Mouse (Mus musculus): ENCODE data around the gene Upk1b. TPM values are rescaled to one million over a fixed set of nuclear protein-coding genes. Genes with fewer than 3 reads are reported as not detected.
"Not testable (repeated sequence)": the region's sequence is repeated elsewhere in the genome, so short reads cannot be mapped to it uniquely, and the experiment has no call there.

Upk1b gene
- under 1 TPM; 0.52 to 0.67 TPM for total RNA-seq (2021)
- long read RNA-seq, experiment 1, partial matches to known transcripts: 0 of 2 reads
- long read RNA-seq, experiment 1, other reads (novel, unspliced or antisense): 0 of 2 reads
- long read RNA-seq, experiment 2, partial matches to known transcripts: 1 of 1 reads
- long read RNA-seq, experiment 2, other reads (novel, unspliced or antisense): 0 of 1 reads

DNA sequence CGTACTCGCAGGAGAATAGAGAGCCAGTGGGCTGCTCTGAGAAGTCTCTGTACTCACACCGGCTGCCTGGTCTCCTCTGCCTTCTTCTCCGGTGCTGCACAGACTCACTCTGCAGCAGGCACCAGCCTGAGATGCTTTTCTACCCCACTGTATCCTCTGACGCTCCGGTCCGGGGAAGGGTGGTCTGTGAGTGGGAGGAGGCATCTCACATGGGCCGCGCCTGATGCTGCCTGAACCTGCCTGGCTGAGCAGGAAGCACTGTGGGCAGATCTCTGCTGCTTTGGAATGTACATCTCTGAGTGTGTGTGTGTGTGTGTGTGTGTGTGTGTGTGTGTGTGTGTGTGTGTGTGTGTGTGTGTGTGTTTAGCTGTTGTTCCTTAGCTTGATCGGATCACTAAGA lies at the start of gene Upk1b:
TSS of gene Upk1b (minus strand) at position 238 of the 400 bp plus-strand sequence.
- no peak for DNase-seq (ENCODE audit: low spot score in 2 of 2)

DNA sequence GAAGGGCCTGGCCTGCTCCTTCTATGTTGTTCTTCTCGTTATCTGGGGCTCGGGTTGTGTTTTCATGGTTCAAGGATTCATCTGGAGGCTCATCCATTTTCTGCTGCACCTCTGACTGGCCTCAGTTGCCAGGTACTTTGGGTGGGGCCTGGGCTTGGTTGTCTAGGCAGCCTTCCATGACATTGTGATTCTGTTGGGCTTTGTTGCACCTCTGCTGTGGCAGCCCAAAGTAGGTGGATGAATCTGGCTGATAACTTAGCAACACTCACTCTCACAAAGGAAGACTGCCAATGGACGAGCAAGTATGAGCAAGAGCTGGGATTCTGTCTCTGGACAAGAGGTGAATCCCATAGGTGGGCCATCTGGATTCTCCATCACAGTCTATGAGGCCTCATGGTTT lies 28.5 kb upstream of the Upk1b start, which contains the start of gene 4930435E12Rik:
TSS of gene 4930435E12Rik (minus strand) at position 101 of the 400 bp plus-strand sequence.
- no peak for DNase-seq (ENCODE audit: low spot score in 2 of 2)

DNA sequence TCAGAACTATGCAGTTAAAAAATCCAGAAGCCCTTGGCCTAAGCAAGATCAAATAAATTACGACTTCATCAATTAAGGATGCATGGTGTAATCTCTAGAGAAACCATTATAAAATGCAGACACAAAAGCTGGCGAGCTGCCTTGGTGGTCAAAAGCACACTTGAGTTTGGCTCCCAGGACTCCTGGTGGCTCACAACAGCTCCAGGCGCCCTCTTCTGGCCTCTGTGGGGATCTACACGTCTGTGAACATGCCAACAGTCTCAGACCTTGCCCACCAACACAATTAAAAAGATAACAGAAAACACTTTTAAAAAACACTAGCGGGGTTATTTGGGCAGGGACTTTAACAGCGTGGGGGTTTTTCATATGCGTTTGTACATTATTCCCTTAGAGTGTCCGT lies 12.4 kb upstream of the Upk1b start:
- peak; percentile 69 to 78 for DNase-seq (ENCODE audit: low spot score in 2 of 2)

DNA sequence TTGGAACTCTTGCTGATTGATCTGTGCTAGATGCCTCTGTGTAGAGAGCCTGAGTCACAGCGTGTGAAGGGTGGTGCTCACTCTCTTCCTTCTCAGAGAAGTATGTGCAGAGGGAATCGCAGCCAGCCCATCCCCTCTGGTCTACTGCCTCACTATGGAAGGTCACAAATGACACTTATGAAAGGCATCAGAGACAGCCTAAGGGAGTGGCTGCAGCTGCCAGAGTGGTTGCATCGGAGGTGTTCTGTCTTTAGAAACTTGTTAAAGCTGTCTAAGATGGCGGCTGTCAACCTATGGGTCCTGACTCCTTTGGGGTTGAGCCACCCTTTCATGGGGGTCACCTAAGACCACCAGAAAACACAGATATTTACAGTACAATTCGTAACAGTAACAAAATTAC lies 10.1 kb upstream of the Upk1b start:
- DNase-seq (ENCODE audit: low spot score in 2 of 2): no peak

- not testable (repeated sequence) for DNase-seq (ENCODE audit: low spot score in 2 of 2)
Measured at GRCm38 (mm10) chr16:38807796-38808195, 7.7 kb upstream of the Upk1b start.

- no peak for DNase-seq (ENCODE audit: low spot score in 2 of 2)
Measured at GRCm38 (mm10) chr16:38798957-38799450, 1.1 kb downstream of the Upk1b start.

- no peak for DNase-seq (ENCODE audit: low spot score in 2 of 2)
Measured at GRCm38 (mm10) chr16:38793120-38793519, 7.0 kb downstream of the Upk1b start.

DNA sequence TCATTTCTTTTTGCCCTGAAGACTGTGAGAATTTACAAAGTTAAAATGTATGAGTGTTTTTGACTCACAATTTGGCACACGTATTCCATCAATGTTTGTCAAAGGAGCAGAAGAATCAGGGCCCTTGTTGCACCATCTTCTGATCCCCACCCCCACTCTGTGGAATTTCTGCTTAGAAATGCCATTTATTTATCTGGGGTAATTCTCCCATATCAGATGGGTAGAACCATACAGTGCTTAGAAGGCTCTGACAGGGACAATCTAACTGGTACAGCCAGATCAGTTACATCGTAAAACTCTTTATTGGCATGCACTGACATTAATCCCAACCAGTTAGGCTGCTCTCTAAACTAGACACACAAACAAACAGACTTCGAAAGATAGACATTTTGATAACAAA lies 10.2 kb downstream of the Upk1b start:
- no peak for DNase-seq (ENCODE audit: low spot score in 2 of 2)

DNA sequence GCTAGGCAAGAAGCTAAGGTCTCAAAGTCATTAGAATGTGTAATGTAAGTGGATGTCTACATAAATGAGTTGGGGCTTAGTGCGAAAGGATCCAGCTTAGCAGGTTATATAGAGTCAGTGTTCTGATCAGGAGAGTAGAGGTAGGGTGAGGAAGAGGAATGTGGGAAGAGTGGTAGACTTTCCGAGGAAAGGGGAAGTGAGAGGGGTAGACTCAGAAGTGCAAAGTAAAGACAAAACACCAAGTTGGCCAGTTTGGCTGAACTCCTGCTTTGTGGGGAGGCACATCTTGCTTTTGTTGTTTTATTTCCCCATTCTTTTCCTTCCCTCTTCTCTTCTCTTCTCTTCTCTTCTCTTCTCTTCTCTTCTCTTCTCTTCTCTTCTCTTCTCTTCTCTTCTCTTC lies 11.1 kb downstream of the Upk1b start:
- no peak for DNase-seq (ENCODE audit: low spot score in 2 of 2)

DNA sequence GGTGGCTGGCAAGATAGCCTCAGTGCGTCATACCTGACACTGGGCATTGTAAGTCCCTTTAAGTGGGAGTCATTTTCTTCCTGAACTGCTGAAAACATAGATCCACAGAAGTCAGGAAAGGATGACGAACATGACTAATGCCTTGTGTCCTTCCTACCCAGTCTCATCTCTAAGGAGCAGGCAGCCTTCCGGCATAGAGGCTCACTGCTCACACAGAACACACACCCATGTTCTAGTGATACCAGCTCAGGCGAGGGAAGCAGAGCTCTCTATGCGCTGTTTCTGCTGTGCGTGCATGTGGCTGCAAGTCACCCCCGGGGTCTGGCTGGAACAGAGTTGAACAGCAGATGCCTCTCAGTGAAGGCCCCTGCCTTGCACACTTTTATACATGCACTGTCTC lies 14.8 kb downstream of the Upk1b start:
- no peak for DNase-seq (ENCODE audit: low spot score in 2 of 2)

DNA sequence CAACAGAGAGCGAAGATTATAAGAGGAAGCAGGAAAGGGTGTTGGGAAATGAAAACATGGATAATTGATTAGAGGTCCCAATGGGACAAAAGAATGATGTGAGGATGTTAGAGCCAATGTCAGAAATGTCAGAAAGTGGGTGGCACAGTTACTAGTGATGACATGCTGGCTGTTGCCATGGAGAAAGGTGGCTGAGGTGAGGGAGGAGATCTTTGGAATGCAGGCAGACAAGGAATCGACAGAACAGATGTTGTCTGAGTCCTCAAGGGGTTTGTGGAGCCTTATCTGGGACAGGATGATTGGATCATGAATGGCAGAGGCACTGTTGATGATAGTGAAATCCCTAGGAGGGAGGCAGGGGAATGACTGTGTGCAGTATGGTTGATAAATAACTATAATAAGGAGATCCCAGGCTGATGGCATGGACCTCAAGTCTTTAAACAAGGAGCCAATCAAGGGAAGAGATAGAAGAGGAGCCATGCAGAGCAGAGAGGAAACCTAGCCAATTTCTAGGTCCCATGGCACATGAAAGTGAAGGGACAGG lies 17.5 kb downstream of the Upk1b start:
- no peak for DNase-seq (ENCODE audit: low spot score in 2 of 2)

- no peak for DNase-seq (ENCODE audit: low spot score in 2 of 2)
Measured at GRCm38 (mm10) chr16:38781946-38782345, 18.2 kb downstream of the Upk1b start.

DNA sequence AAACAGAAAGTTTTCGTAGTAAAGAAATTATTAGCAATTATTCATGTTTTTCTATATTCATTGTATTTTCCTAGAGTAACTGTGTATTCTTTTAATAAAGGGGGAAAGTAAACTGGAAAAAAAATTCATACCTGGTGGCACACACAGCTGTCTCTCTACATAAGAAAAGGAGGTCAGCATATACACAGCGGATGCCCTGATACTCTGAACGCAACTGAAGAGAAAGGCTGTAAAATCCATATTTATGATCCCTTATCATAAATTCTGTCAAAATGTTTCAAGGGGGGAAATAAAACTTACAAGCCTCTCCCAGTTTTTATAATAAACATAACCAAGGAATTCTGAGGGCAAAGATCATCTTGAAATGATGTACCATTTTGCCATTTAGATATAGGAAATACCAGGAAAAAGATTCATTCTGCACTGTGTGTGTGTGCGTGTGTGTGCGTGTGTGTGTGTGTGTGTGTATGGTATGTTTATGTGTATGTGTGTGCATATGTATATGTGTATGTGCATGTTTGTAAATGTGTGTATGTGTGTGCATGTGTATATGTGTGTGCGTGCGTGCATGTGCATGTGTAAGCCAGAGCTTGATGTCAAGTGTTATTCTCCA lies 19.1 kb downstream of the Upk1b start:
- no peak for DNase-seq (ENCODE audit: low spot score in 2 of 2)

- no peak for DNase-seq (ENCODE audit: low spot score in 2 of 2)
Measured at GRCm38 (mm10) chr16:38776342-38776741, 23.8 kb downstream of the Upk1b start.

- no peak for DNase-seq (ENCODE audit: low spot score in 2 of 2)
Measured at GRCm38 (mm10) chr16:38774964-38775746, 25.0 kb downstream of the Upk1b start.

- DNase-seq (ENCODE audit: low spot score in 2 of 2): no peak
Measured at GRCm38 (mm10) chr16:38772906-38773496, 27.1 kb downstream of the Upk1b start.

DNA sequence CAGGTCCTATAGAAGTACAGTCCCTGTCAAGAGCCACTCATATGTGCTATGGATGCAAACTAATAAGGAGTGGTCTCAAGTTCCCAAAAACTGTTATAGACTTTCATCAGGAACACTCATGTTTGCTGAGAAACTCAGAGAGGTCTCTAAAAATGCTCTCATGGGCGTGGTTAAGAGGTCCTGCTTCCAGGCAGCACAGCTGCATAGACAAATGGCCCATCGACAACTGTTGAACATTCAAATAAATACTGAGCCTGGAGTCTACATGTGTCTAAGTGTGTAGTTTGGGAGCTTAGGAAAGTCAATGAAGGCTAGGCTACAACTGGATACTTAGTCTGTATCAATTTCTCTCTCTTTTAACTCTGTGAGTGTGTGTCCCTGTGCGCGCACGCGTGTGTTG lies 29.0 kb downstream of the Upk1b start:
- DNase-seq (ENCODE audit: low spot score in 2 of 2): no peak

DNA sequence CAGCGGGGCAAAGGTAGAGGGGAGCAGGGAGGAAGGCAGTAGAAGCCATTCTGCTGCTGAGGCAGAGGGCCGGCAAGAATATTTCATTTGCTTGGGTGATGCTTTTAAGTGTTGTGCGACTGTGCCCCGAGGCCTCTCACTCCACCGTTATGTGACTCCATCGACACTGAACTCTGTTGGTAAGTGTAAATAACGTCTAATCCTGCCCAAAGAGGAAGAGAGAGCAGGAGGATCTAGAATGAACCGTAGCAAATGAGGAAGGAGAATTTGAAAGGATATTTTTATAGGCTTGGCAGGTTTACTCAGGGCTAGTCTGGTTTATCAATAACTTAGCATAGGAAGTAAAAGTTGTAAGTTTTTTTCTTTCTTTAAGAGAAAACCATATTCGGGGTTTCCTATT lies 30.6 kb downstream of the Upk1b start:
- DNase-seq (ENCODE audit: low spot score in 2 of 2): no peak

- DNase-seq (ENCODE audit: low spot score in 2 of 2): no peak
Measured at GRCm38 (mm10) chr16:38768386-38768785, 31.7 kb downstream of the Upk1b start.

GRCm38 (mm10) chr16:38767761-38768160 lies 32.4 kb downstream of the Upk1b start:
- peak; percentile 67 to 84 for DNase-seq (ENCODE audit: low spot score in 2 of 2)

- DNase-seq (ENCODE audit: low spot score in 2 of 2): no peak
Measured at GRCm38 (mm10) chr16:38766671-38767070, 33.5 kb downstream of the Upk1b start.

All from layer of hippocampus, postnatal 14 days (tissue).